Mouse (Mus musculus) erythroblast, embryonic 14.5 days (primary cell): ENCODE results near the gene Susd6. TPM values are rescaled to one million over a fixed set of nuclear protein-coding genes. Genes with fewer than 3 reads are reported as not detected.

Source experiments
- H3K27me3 ChIP-seq: 2 replicates; pipeline ENCODE4 v1.6.1; 2012; ENCODE audit warnings: inconsistent platforms; ENCODE audit not compliant: control insufficient read depth
- H3K36me3 ChIP-seq: 2 replicates; pipeline ENCODE4 v1.6.1; 2012; ENCODE audit warnings: mild to moderate bottlenecking, inconsistent platforms; ENCODE audit not compliant: control insufficient read depth
- H3K4me1 ChIP-seq: 2 replicates; pipeline ENCODE4 v1.6.1; 2012; ENCODE audit warnings: inconsistent platforms; ENCODE audit not compliant: control insufficient read depth
- H3K4me3 ChIP-seq: replicated peaks from 2 replicates; pipeline ENCODE3; 2012; ENCODE audit warnings: moderate library complexity, mild to moderate bottlenecking, inconsistent platforms
- H3K9me3 ChIP-seq: 2 replicates; pipeline ENCODE4 v1.6.1; 2012; ENCODE audit warnings: low read length, inconsistent platforms, mixed read lengths; ENCODE audit not compliant: control insufficient read depth
- GATA1 ChIP-seq: IDR thresholded peaks from 2 replicates; pipeline ENCODE4 v1.6.1; 2012; ENCODE audit warnings: low read length, inconsistent platforms, mixed read lengths
- TAL1 ChIP-seq: IDR thresholded peaks from 3 replicates; pipeline ENCODE4 v1.6.1; 2012; ENCODE audit warnings: low read length, inconsistent platforms, mixed read lengths
- polyA plus RNA-seq: library from polyadenylated mRNA; stranded (reverse); fragments of >175 nt; gene quantifications from 2 replicates; pipeline ENCODE4 v1.2.3, GENCODE M21; 2012

The Susd6 gene
- polyA plus RNA-seq, 1 experiment: 1.2 TPM

DNA sequence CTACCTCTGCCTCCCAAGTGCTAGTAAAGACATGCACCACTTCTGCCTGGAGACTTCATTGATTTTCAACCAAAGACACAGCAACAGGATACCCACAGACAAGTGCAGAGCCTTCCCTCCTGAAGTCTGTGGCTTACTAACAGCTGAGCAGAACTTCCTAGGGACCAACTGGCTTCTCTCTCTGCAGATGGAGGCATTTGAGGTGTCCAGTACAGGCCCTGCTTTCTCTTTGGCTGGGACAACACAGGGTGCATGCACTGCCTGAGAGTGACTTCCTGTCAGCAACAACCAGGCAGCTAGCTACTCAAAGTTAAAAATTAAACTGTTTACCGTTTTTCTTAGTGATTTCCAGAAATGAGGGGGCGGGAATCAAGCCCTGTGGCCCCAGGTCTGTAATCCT, 96.7 kb downstream of the Susd6 start:
- TF ChIP-seq TAL1: no peak
- no peak for TF ChIP-seq GATA1
- Histone ChIP-seq H3K36me3 (no peaks in the 10 kb centered on the region), H3K27me3 (peaks cover 7% of the 10 kb centered on the region)

DNA sequence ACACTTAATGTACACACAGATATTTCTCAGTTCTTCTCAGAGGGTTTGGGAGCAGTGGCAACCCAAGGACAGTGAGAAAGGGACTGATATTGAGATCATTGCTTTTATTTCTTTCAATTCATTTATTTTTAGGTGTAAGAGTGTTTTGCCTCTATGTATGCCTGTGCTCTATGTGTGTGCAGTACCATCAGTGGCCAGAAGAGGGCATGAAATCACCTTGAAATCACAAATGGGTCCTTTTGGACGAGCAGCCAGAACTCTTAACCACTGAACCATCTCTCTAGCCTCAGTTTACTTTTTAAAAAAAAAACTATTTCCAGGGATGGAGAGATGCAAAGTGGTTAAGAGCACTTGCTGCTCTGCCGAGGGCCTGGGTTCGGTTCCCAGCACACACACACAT, 99.0 kb downstream of the Susd6 start:
- H3K4me3 ChIP-seq: no peak overlapping the region
- no peaks in the 10 kb centered on the region for H3K36me3 ChIP-seq
- peaks cover 6% of the 10 kb centered on the region for H3K4me1 ChIP-seq
- TF ChIP-seq GATA1 (no peak), TAL1 (no peak)
- peaks cover 7% of the 10 kb centered on the region for H3K27me3 ChIP-seq
- peaks cover 6% of the 10 kb centered on the region for H3K9me3 ChIP-seq

More for the DNA sequence above, 96.7 kb downstream of the Susd6 start:
- H3K4me1 ChIP-seq: peaks cover 8% of the 10 kb centered on the region
- no peak overlapping the region for H3K4me3 ChIP-seq
- peaks cover 6% of the 10 kb centered on the region for H3K9me3 ChIP-seq

DNA sequence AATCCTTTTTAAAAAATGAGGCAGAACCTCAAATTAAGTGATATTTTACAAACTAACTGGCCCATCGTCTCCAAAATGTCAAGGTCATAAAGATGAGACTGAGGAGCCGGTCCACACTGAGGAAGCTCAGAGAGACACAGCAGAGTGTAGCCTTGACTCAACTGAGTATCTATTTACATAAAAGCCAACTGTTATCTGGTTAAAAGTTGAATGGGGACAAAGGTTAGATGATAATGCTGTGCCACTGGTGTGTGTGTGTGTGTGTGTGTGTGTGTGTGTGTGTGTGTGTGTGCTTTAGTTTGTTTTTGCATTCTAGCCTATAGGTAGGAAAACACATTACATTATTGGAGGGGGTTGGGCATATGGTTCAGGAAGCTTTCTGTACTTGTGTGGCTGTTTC, 100.8 kb downstream of the Susd6 start:
- Histone ChIP-seq H3K4me1 (peaks cover 4% of the 10 kb centered on the region), H3K9me3 (peaks cover 6% of the 10 kb centered on the region), H3K36me3 (no peaks in the 10 kb centered on the region), H3K27me3 (no peaks in the 10 kb centered on the region), H3K4me3 (no peak overlapping the region)
- TF ChIP-seq TAL1 (no peak), GATA1 (no peak)

DNA sequence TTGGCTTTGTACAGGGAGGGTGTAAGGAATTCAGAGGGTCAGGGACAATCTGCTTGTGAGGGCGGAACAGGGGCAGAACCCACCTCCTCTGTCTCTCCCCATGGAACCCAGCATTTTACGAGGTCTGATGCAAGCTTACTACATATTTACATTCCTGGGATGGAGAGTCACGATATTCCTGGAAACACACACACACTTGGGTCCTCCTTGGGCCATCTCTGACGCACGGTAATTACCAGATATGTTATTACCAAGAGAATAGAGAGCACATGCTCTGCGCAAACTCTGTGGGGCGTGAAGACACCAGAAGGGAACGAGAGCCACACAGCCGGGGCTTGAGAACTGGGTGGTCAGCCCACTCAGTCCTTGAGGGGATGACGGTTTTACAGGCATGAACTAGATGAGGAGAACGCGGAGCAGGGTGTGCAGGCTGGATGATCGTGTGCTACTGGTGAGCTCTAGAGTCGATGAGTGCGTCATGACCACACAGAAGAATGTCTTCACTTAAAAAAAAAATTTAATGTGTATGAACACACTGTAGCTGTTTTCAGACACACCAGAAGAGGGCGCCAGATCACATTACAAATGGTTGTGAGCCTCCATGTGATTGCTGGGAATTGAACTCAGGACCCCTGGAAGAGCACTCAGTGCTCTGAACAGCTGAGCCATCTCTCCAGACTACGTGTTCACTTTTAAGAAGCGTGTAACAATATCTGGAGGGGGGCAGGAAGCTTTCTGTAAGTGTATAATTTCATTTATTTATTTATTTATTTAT, 103.6 kb downstream of the Susd6 start:
- peaks cover 4% of the 10 kb centered on the region for H3K4me1 ChIP-seq
- H3K36me3 ChIP-seq: no peaks in the 10 kb centered on the region
- no peak for TF ChIP-seq GATA1
- no peak for TF ChIP-seq TAL1
- H3K4me3 ChIP-seq: no peak overlapping the region
- peaks cover 9% of the 10 kb centered on the region for H3K9me3 ChIP-seq
- H3K27me3 ChIP-seq: peaks cover 4% of the 10 kb centered on the region

- no peak for TF ChIP-seq GATA1
- TF ChIP-seq TAL1: no peak
- H3K4me3 ChIP-seq: no peak overlapping the region
Measured at GRCm38 (mm10) chr12:80894973-80895570, 104.8 kb downstream of the Susd6 start.

GRCm38 (mm10) chr12:80909631-80910030, 119.3 kb downstream of the Susd6 start:
- TF ChIP-seq TAL1 (no peak), GATA1 (no peak)
- H3K4me1 ChIP-seq: no peaks in the 10 kb centered on the region
- no peaks in the 10 kb centered on the region for H3K9me3 ChIP-seq
- H3K36me3 ChIP-seq: no peaks in the 10 kb centered on the region
- H3K27me3 ChIP-seq: peaks cover 2% of the 10 kb centered on the region; the same call in 1 of the 2 replicates
- H3K4me3 ChIP-seq: no peak overlapping the region

More at GRCm38 (mm10) chr12:80894973-80895570, 104.8 kb downstream of the Susd6 start:
- H3K36me3 ChIP-seq: no peaks in the 10 kb centered on the region
- H3K9me3 ChIP-seq: peaks cover 3% of the 10 kb centered on the region
- peaks cover 4% of the 10 kb centered on the region for H3K4me1 ChIP-seq
- peaks cover 4% of the 10 kb centered on the region for H3K27me3 ChIP-seq

- no peaks in the 10 kb centered on the region for H3K9me3 ChIP-seq
- H3K4me3 ChIP-seq: no peak overlapping the region
- H3K4me1 ChIP-seq: peaks cover under 1% of the 10 kb centered on the region
- H3K27me3 ChIP-seq: peaks cover 25% of the 10 kb centered on the region
- no peak for TF ChIP-seq TAL1
- no peak for TF ChIP-seq GATA1
- H3K36me3 ChIP-seq: no peaks in the 10 kb centered on the region
Measured at GRCm38 (mm10) chr12:80917764-80918163, 127.5 kb downstream of the Susd6 start.

DNA sequence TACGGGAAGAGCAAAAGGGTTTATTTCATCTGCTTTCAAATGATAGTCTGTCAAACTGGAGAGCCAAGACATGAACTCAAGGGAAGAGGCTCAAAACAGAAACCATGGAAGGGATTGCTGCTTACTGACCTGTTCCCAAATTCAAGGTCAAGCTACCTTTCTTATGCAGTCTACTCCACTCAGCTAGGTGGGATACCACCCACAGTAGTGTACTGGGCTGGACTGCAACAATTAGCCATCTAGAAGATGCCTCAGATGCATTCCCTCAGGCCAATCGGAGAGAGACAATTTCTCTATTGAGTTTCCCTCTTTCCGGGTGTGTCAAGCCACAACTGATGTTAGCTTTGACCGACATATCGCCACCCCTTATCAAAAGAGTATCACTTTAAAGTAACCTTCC, 131.0 kb downstream of the Susd6 start:
- Histone ChIP-seq H3K4me3 (no peak overlapping the region), H3K27me3 (peaks cover 45% of the 10 kb centered on the region), H3K9me3 (no peaks in the 10 kb centered on the region), H3K4me1 (peaks cover 10% of the 10 kb centered on the region), H3K36me3 (no peaks in the 10 kb centered on the region)
- TF ChIP-seq TAL1: no peak
- no peak for TF ChIP-seq GATA1

- Histone ChIP-seq H3K36me3 (no peaks in the 10 kb centered on the region), H3K9me3 (no peaks in the 10 kb centered on the region), H3K27me3 (peaks cover 45% of the 10 kb centered on the region), H3K4me1 (peaks cover 23% of the 10 kb centered on the region), H3K4me3 (no peak overlapping the region)
- TF ChIP-seq TAL1 (no peak), GATA1 (no peak)
Measured at GRCm38 (mm10) chr12:80922869-80923268, 132.6 kb downstream of the Susd6 start.

- H3K27me3 ChIP-seq: peaks cover 45% of the 10 kb centered on the region
- no peak overlapping the region for H3K4me3 ChIP-seq
- TF ChIP-seq GATA1: no peak
- no peak for TF ChIP-seq TAL1
- peaks cover 27% of the 10 kb centered on the region for H3K4me1 ChIP-seq
- no peaks in the 10 kb centered on the region for H3K36me3 ChIP-seq
- H3K9me3 ChIP-seq: no peaks in the 10 kb centered on the region
Measured at GRCm38 (mm10) chr12:80923602-80924001, 133.3 kb downstream of the Susd6 start.
